Mouse (Mus musculus): ENCODE measurements around the gene Crym.

DNA sequence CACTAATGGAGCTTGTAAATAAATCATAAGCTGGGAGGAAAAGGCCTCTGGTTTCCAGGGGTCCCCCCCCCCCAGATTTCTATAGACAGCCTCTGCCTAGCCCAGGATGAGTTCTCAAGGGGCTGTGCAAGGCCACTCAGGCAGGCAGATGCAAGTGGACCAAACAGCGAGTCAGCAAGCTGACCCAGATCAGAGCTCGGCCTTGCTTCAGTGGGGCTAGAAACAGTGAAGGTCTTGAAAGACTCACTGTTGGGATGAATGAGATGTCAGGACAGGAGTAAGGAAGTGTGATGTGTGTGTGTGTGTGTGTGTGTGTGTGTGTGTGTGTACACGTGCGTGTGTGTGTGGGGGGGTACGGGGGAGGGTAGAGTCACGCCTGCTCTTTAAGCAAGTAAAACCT lies 9.1 kb downstream of the Crym start:
- TF ChIP-seq CTCF (IDR thresholded peaks at IDR 0.05; ENCODE audit: borderline replicate concordance, extremely low read depth, insufficient read depth, insufficient read length) (no peak), POLR2A (IDR thresholded peaks at IDR 0.05; ENCODE audit: borderline replicate concordance, extremely low read depth, insufficient read depth, insufficient read length, poor library complexity, severe bottlenecking) (no peak)
